Mouse (Mus musculus): ENCODE results near the gene Vps13c.

Vps13c gene

DNA sequence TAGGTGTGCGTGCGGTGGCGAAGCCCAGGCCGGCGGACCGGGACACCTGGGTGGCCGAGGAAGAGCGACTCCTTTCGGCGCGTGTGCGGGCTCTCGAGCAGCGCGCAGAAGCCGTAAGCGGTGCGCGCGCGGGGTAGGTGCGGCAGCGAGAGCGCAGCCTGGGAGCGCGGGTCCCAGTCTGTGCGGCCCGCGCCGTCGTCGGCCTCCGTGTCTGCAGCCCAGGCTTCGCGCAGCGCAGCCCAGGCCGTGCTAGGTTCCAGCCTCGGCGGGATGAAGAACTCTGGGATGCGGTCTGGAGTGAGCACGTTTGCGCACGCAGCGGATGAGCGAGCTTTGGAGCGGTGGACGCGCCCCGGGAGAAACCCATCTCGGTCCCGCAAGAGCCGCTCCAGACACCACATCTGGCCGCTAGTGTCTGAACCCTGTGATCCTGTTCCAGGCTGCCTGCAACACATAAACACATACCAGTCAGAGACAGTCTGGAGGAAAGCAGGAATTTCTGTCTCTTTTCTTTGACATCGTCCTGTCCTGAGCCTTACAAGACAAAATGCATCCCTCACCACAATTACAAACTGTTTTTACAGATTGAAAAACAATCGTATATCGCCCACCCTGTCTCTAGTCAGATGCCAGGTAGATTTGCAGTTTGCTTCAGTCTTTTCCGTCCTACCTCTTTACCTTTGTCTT lies 8.7 kb upstream of the Vps13c start:
- peak; percentile 19 for DNase-seq

- peak; percentile 63 for DNase-seq
These were observed 8.1 kb upstream of the Vps13c start, which contains the start of gene C2cd4a for GRCm38 (mm10) chr9:67832046-67832605. Gene C2cd4a, minus strand, starts transcription at chr9:67832330.

DNA sequence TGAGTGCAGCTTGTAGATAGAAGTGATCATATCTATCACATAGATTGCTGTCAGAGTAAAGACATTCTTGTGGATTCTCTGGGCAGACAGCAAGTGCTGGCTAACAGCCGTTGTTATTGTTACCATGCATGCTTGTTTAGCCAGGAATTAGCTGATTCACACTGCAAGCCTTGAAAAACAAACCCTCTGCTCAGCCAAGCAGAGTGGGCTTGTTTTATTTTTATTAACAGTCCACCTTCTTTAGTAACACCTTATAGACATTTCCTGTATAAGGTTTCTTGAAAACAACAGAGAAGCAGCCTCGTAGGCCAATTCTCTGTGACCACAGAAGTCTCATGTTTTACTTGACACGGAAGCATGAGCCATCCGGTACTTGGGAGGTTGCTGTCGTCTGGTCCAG lies 5.7 kb upstream of the Vps13c start:
- DNase-seq = no peak

DNA sequence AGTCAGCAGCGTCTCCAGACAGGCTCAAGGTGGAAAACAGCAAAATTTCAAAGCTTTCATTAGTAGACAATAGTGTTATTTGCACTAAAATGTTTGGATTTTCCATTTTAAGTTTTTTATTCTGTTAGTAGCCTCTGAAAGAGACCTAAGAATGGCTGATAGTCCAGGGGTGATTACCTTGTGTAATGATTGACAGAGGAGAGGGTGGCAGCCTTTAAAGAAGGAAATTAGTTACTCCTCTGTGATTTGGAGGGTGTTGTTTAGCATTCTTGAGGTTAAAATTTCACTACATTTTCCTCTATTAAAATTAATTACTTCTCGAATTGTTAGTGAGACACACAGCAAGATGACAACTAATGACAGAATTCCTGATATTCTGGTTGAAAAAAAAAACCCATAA lies 2.9 kb upstream of the Vps13c start:
- DNase-seq = no peak

- DNase-seq = no peak
These were observed 2.6 kb downstream of the Vps13c start for GRCm38 (mm10) chr9:67842797-67843196.

DNA sequence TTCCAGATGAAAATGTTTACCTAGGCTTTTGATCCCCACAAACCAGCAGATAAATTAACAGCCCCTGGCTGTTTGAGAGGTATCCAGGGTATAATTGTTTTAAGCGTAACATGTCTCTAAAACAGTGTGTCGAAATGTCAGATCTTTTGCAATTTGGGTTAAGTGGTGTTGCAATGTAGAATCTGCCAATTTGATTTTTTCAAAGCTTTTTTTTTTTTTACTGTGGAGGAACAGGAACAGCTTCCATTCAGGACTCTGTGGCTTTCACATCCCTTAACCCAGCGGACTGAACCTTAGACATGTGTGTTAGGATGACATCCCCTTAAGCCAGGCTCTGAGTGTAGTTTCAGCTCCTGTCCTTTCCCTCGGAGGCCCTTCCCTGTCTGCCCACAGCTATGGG lies 4.8 kb downstream of the Vps13c start:
- no peak for DNase-seq

GRCm38 (mm10) chr9:67845648-67846047 lies 5.5 kb downstream of the Vps13c start:
- no peak for DNase-seq

GRCm38 (mm10) chr9:67846089-67846488 lies 5.9 kb downstream of the Vps13c start:
- no peak for DNase-seq

GRCm38 (mm10) chr9:67847606-67848005 lies 7.4 kb downstream of the Vps13c start:
- no peak for DNase-seq

GRCm38 (mm10) chr9:67849397-67849796 lies 9.2 kb downstream of the Vps13c start:
- DNase-seq = no peak

DNA sequence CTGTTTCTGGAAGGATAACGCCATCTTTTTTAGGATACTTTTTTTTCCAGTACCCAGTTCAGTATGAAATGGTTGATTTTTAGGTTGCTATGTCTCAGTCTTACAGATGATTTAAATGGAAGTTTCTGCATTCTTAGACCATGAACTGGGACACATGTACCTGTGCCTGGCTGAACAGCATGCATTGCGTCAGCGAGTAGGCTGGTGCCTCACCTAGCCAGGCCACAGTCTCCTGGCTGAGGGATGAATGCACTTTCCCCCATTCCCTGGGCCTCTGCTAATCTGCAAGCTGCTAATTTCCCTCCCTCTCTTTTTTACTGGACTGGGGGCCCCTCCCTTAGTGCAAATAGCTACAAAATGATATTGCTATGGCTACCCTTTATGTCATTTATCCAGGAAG lies 9.7 kb downstream of the Vps13c start:
- no peak for DNase-seq

DNA sequence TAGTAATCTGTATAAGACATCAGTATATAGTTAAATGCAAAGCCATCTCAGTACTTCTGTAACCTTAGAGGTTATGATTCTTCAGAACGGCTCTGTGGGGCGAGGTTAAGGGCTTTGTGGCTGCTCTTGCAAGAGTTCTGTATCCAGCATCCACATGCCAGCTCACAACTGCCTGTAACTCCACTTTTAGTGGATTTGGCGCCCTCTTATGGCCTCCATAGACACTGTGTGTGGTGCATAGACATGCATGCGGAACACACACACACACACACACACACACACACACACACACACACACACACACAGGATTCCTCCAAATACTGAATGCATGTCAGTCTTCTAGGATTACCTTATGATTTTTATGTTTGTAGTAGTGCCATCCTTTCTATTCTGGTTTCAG lies 11.0 kb downstream of the Vps13c start:
- DNase-seq = peak; percentile 66

GRCm38 (mm10) chr9:67860273-67860672 lies 20.1 kb downstream of the Vps13c start:
- no peak for DNase-seq

GRCm38 (mm10) chr9:67863332-67863731 lies 23.1 kb downstream of the Vps13c start:
- DNase-seq = peak; percentile 65

- DNase-seq = no peak
These were observed 23.8 kb downstream of the Vps13c start for GRCm38 (mm10) chr9:67864011-67864410.

DNA sequence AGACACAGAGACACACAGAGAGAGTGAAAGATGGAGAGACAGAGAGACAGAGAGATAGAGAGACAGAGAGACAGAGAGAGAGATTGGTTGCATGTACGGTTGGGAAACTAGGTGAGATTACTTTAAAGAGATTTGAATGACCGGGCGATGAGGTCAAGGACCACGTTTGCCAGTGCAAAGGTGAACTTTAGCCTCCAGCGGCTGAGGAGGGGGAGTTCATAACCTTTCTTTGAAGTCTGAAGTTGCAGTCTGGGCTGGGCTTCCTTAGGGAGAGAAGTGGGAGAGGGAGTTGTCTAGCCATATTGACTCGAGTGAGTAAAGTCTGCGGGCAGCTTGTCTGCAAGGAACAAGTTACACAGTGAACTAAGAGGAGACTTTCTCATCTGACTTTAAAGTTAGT lies 25.2 kb downstream of the Vps13c start:
- no peak for DNase-seq

- no peak for DNase-seq
These were observed 27.2 kb downstream of the Vps13c start for GRCm38 (mm10) chr9:67867411-67867810.

GRCm38 (mm10) chr9:67869691-67870450 lies 29.7 kb downstream of the Vps13c start:
- DNase-seq = peak; percentile 73

- DNase-seq = peak; percentile 37
These were observed 34.5 kb downstream of the Vps13c start for GRCm38 (mm10) chr9:67874522-67875222.

GRCm38 (mm10) chr9:67875337-67875736 lies 35.1 kb downstream of the Vps13c start:
- DNase-seq = peak; percentile 76

DNA sequence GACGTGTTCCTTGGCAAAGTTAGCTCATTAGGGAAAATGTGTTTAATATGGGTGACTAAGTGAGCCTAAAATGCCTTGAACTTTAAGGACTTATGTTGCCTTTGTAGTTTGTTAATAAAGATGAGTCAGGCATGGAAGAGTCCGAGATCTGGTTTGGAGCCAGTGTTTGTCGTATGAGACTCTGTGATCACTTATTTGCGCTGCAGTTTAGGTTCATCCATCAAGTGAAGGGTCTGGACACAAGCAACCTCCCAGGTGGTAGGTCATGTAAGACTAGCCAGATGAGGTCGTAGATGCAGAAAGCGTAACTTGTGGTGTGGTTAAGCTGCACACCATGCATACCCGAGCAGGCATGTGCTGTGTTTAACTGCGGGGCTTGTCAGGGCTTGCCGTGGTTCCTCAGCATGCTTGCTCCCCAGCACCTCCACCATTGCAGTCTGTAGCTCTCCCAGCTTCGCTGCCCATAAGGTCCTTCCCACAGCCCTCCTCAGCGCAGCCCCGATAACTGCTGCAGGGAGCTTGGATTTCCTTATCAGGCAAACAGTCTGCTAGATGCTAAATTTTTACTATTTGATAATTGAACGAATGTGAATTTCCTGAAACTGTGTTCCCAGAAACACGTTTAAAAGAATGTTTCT lies 37.0 kb downstream of the Vps13c start:
- peak; percentile 85 for DNase-seq

- peak; percentile 59 for DNase-seq
These were observed 38.1 kb downstream of the Vps13c start for GRCm38 (mm10) chr9:67878197-67878769.
